Mouse (Mus musculus) lung, postnatal 0 days (tissue): ENCODE data around the gene Rmi1.

ENCODE experiments used
- CTCF ChIP-seq: IDR thresholded peaks from 2 replicates; pipeline ENCODE4 v1.5.1; 2016; ENCODE audit warnings: antibody characterized with exemption, mild to moderate bottlenecking
- EP300 ChIP-seq: IDR thresholded peaks from 2 replicates; pipeline ENCODE4 v1.6.1; 2016; ENCODE audit warnings: antibody characterized with exemption, mild to moderate bottlenecking, control low read depth

GRCm38 (mm10) chr13:58384779-58385546 is 17.1 kb upstream of the Rmi1 start, which contains the start of gene 2210016F16Rik:
- TF ChIP-seq CTCF (no peak; the same call in none of the 2 replicates), EP300 (no peak)
